Mouse (Mus musculus) midbrain, postnatal 0 days (tissue): Measurements from ENCODE around the gene Colgalt1. TPM values are rescaled to one million over a fixed set of nuclear protein-coding genes. Genes with fewer than 3 reads are reported as not detected.

ENCODE experiments used
- ATAC-seq: fragments of 200-750 bp; cut with Nextera tagmentation; 2 replicates; pipeline ENCODE4 v1.8.0; 2017; ENCODE audit warnings: moderate number of reproducible peaks, mild to moderate bottlenecking, moderate TSS enrichment, moderate library complexity; ENCODE audit not compliant: low FRiP score
- DNase-seq: peaks from one replicate; pipeline ENCODE4 v3.0.0-alpha.2; 2015; ENCODE audit warnings: low spot score
- H3K27ac ChIP-seq: fragments of 300-500 bp; sonication (generic); 2 replicates; pipeline ENCODE4 v1.5.1; 2014; ENCODE audit warnings: low read depth, mild to moderate bottlenecking, low read length, mixed read lengths
- H3K27me3 ChIP-seq: fragments of 300-500 bp; sonication (generic); 2 replicates; pipeline ENCODE4 v1.6.1; 2014; ENCODE audit warnings: low read length, control low read depth, mixed read lengths; ENCODE audit not compliant: insufficient read depth
- H3K36me3 ChIP-seq: fragments of 300-500 bp; sonication (generic); 2 replicates; pipeline ENCODE4 v1.6.1; 2014; ENCODE audit warnings: low read length, control low read depth, mixed read lengths; ENCODE audit not compliant: insufficient read depth
- H3K4me1 ChIP-seq: fragments of 300-500 bp; sonication (generic); 2 replicates; pipeline ENCODE4 v1.6.1; 2014; ENCODE audit warnings: mild to moderate bottlenecking, control low read depth, antibody characterized with exemption, low read length, mixed read lengths; ENCODE audit not compliant: insufficient read depth
- H3K4me2 ChIP-seq: fragments of 300-500 bp; sonication (generic); 2 replicates; pipeline ENCODE4 v1.6.1; 2014; ENCODE audit warnings: low read depth, mild to moderate bottlenecking, low read length, mixed read lengths; ENCODE audit not compliant: poor library complexity, severe bottlenecking
- H3K4me3 ChIP-seq: fragments of 300-500 bp; sonication (generic); 2 replicates; pipeline ENCODE4 v1.5.1; 2014; ENCODE audit warnings: low read depth, mild to moderate bottlenecking, low read length, moderate library complexity
- H3K9ac ChIP-seq: fragments of 300-500 bp; sonication (generic); replicated peaks from 2 replicates; pipeline ENCODE4 v1.6.1; 2014; ENCODE audit warnings: mild to moderate bottlenecking, low read length, moderate library complexity, mixed read lengths; ENCODE audit not compliant: poor library complexity, severe bottlenecking
- H3K9me3 ChIP-seq: fragments of 300-500 bp; sonication (generic); 2 replicates; pipeline ENCODE4 v1.6.1; 2016; ENCODE audit warnings: low read length, control low read depth
- CTCF ChIP-seq: IDR thresholded peaks from 2 replicates; pipeline ENCODE4 v1.5.1; 2016; ENCODE audit warnings: antibody characterized with exemption, mild to moderate bottlenecking
- WGBS: fragments of 180-500 bp; shearing (Covaris S2); extraction: QIAGEN DNeasy Blood & Tissue Kit; methylation state at CpG from one replicate; pipeline ENCODE4 v1.1.7; 2014; 5-methylcytosine and 5-hydroxymethylcytosine counted together
- polyA plus RNA-seq: library from polyadenylated mRNA; unstranded; fragments of >200 nt; fragmentation: Nextera tagmentation; extraction: Ambion mirVana; gene quantifications from 2 replicates; pipeline ENCODE4 v1.2.1, GENCODE M21; 2015
- total RNA-seq: library from RNA; depleted of rRNA; stranded (reverse); fragments of >200 nt; gene quantifications from 2 replicates; pipeline ENCODE4 v1.2.3, GENCODE M21; 2014

Colgalt1 gene
- total and polyA plus RNA-seq, 2 experiments from 2014 or later, result 62.8 to 106 TPM

- Histone ChIP-seq H3K4me2 (no peak within 1 kb of the TSS), H3K27me3 (peaks cover 9% of the 10 kb centered on the region), H3K27ac (no peak within 1 kb of the TSS), H3K4me3 (no peak within 1 kb of the TSS), H3K36me3 (0 out of 2 replicates have a peak, but pooled peaks cover 3% of the 10 kb centered on the region), H3K4me1 (peaks cover 9% of the 10 kb centered on the region), H3K9me3 (no peaks in the 10 kb centered on the region), H3K9ac (no peak within 1 kb of the TSS)
- TF ChIP-seq CTCF, result no peak
- 73% methylated on average over 3 of the region's 3 CpGs for WGBS
- DNase-seq (no peak), ATAC-seq (no peak)
Observed at GRCm38 (mm10) chr8:71597451-71597850, 13.3 kb upstream of the Colgalt1 start, which contains the start of gene Fam129c. TSS of gene Fam129c (plus strand) at chr8:71597648.

DNA sequence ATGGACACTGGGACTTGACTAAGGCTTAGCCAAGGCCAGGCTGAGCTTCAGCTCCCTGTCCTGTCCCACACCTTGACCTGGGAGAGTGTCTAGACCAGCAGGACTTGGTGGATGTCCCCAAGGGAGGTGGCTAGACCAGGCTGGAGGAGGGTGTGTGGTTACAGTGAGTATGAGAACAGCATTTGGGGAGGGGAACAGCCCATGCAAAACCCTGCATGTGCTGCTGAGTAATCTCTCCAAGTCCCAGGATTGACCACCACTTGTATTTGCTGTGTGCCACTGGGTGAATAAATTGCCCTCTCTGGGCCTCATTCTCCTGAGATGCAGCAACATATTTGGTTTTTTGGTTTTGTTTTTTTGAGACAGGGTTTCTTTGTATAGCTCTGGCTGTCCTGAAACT, 12.4 kb upstream of the Colgalt1 start:
- no peak for DNase-seq
- H3K9me3 ChIP-seq, result no peaks in the 10 kb centered on the region
- 0 out of 2 replicates have a peak, but pooled peaks cover 4% of the 10 kb centered on the region for H3K4me1 ChIP-seq
- no peak overlapping the region for H3K9ac ChIP-seq
- peaks cover 11% of the 10 kb centered on the region for H3K27me3 ChIP-seq
- ATAC-seq, result no peak
- no peak for TF ChIP-seq CTCF
- no peak overlapping the region for H3K4me2 ChIP-seq
- H3K4me3 ChIP-seq, result no peak overlapping the region
- H3K36me3 ChIP-seq, result 0 out of 2 replicates have a peak, but pooled peaks cover 3% of the 10 kb centered on the region
- H3K27ac ChIP-seq, result no peak overlapping the region

DNA sequence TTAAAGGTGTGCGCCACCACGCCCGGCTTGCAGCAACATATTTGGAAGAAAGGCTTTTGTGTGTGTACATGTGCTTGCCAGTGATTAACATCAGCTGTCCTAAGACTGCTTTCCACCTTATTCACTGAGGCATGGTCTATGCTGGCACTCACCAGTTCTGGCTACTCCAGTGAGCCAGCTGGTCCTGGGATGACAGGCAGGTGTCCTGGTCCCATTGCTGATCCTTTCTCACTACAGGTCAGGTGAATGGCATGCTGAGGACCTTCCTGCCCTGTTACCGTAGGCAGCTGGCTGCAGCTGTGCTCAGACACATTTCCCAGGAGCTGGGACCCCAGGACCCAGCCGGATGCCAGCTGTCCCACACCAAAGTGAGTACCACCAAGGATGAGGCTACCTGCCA, 12.0 kb upstream of the Colgalt1 start:
- ATAC-seq, result no peak
- 0 out of 2 replicates have a peak, but pooled peaks cover 3% of the 10 kb centered on the region for H3K36me3 ChIP-seq
- no peak overlapping the region for H3K9ac ChIP-seq
- no peaks in the 10 kb centered on the region for H3K9me3 ChIP-seq
- H3K4me1 ChIP-seq, result 0 out of 2 replicates have a peak, but pooled peaks cover 4% of the 10 kb centered on the region
- no peak for DNase-seq
- peaks cover 15% of the 10 kb centered on the region for H3K27me3 ChIP-seq
- TF ChIP-seq CTCF, result no peak
- 91% methylated on average over 5 of the region's 5 CpGs for WGBS
- H3K4me3 ChIP-seq, result no peak overlapping the region
- H3K27ac ChIP-seq, result no peak overlapping the region
- H3K4me2 ChIP-seq, result no peak overlapping the region

GRCm38 (mm10) chr8:71601939-71602665, 8.7 kb upstream of the Colgalt1 start:
- DNase-seq, result no peak
- H3K4me3 ChIP-seq, result peak overlapping the region; percentile 36
- no peak overlapping the region; the same call in 1 of the 2 replicates for H3K27ac ChIP-seq
- peak; percentile 21 for ATAC-seq
- H3K9me3 ChIP-seq, result no peaks in the 10 kb centered on the region
- TF ChIP-seq CTCF, result no peak
- peak overlapping the region; percentile 46 for H3K4me2 ChIP-seq
- WGBS, result 4% methylated on average over 65 of the region's 65 CpGs
- 0 out of 2 replicates have a peak, but pooled peaks cover 4% of the 10 kb centered on the region for H3K4me1 ChIP-seq
- peak overlapping the region; percentile 20 for H3K9ac ChIP-seq
- H3K27me3 ChIP-seq, result peaks cover 18% of the 10 kb centered on the region
- H3K36me3 ChIP-seq, result 0 out of 2 replicates have a peak, but pooled peaks cover 5% of the 10 kb centered on the region

DNA sequence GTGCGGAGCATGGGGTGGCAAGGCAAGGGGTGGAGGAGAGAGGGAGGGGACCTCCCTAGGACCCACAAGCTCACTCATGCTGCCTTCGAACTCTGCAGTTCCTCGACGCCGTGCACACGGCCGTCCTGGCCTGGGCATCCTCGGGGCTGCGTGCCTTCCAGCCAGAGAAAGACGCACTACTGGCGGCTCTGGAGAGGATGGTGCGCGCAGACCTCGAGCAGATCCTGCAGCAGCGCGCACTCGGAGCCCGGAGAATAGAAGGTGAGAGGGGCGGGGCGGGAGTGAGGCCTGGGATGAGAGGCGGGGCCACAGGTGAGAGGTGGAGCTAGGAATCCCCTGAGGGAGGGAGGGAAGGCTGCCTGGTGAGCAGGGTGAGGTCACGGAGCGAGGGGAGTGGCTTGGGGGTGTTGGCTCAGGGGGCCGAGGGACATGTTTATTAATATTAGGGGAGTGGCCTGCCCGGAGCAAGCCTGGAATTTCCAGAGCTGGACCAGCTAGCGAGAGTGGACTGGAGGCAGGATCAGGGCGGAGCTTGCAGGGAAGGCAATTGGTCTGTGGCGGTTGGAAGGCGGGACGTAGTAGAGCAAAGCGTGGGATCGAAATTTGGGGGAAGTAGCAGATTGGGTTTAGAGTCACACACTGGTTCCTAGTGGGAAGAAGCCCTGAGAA, 8.0 kb upstream of the Colgalt1 start:
- no peak for TF ChIP-seq CTCF
- Histone ChIP-seq H3K27me3 (peaks cover 18% of the 10 kb centered on the region), H3K4me2 (peak overlapping the region; percentile 46), H3K27ac (no peak overlapping the region; the same call in 1 of the 2 replicates), H3K9me3 (no peaks in the 10 kb centered on the region), H3K4me1 (0 out of 2 replicates have a peak, but pooled peaks cover 4% of the 10 kb centered on the region), H3K36me3 (0 out of 2 replicates have a peak, but pooled peaks cover 5% of the 10 kb centered on the region), H3K4me3 (peak overlapping the region; percentile 36), H3K9ac (peak overlapping the region; percentile 20; the same call in 1 of the 2 replicates)
- 2% methylated on average over 32 of the region's 32 CpGs for WGBS
- ATAC-seq (peak; percentile 71), DNase-seq (peak; percentile 66)
